Mouse (Mus musculus) neural tube, embryonic 11.5 days (tissue): ENCODE data around the gene Wdr38. TPM values are rescaled to one million over a fixed set of nuclear protein-coding genes. Genes with fewer than 3 reads are reported as not detected.
A peak's percentile ranks its signal among the peaks of the same experiment; 100 is the strongest.
"Not testable (repeated sequence)": the region's sequence is repeated elsewhere in the genome, so short reads cannot be mapped to it uniquely, and the experiment has no call there.

Experiments
- ATAC-seq: fragments of 200-750 bp; cut with Nextera tagmentation; 2 replicates; pipeline ENCODE4 v1.8.0; 2017; ENCODE audit warnings: moderate number of reproducible peaks, mild to moderate bottlenecking, moderate TSS enrichment, moderate library complexity; ENCODE audit not compliant: insufficient read depth, low FRiP score, low TSS enrichment
- DNase-seq: peaks from one replicate; pipeline ENCODE4 v3.0.0-alpha.2; 2015; ENCODE audit warnings: low spot score
- H3K27ac ChIP-seq: fragments of 300-500 bp; sonication (generic); 2 replicates; pipeline ENCODE4 v1.5.1; 2014; ENCODE audit warnings: low read depth, mild to moderate bottlenecking, low read length
- H3K27me3 ChIP-seq: fragments of 300-500 bp; sonication (generic); 2 replicates; pipeline ENCODE4 v1.6.1; 2014; ENCODE audit warnings: mild to moderate bottlenecking, low read length, mixed read lengths; ENCODE audit not compliant: control insufficient read depth, insufficient read depth
- H3K36me3 ChIP-seq: fragments of 300-500 bp; sonication (generic); 2 replicates; pipeline ENCODE4 v1.6.1; 2014; ENCODE audit warnings: mild to moderate bottlenecking, low read length, moderate library complexity, mixed read lengths; ENCODE audit not compliant: control insufficient read depth, insufficient read depth
- H3K4me1 ChIP-seq: fragments of 300-500 bp; sonication (generic); 2 replicates; pipeline ENCODE4 v1.6.1; 2014; ENCODE audit warnings: low read length, mixed read lengths; ENCODE audit not compliant: control insufficient read depth, insufficient read depth
- H3K4me2 ChIP-seq: fragments of 300-500 bp; sonication (generic); 2 replicates; pipeline ENCODE4 v1.6.1; 2014; ENCODE audit warnings: low read depth, mild to moderate bottlenecking, moderate library complexity
- H3K4me3 ChIP-seq: fragments of 300-500 bp; sonication (generic); 2 replicates; pipeline ENCODE4 v1.5.1; 2014; ENCODE audit warnings: low read depth, low read length
- H3K9ac ChIP-seq: fragments of 300-500 bp; sonication (generic); 2 replicates; pipeline ENCODE4 v1.6.1; 2014; ENCODE audit warnings: mild to moderate bottlenecking, low read length
- H3K9me3 ChIP-seq: fragments of 300-500 bp; sonication (generic); 2 replicates; pipeline ENCODE4 v1.6.1; 2016; ENCODE audit warnings: low read length; ENCODE audit not compliant: control insufficient read depth
- WGBS: fragments of 180-500 bp; shearing (Covaris S2); extraction: QIAGEN DNeasy Blood & Tissue Kit; methylation state at CpG from one replicate; pipeline ENCODE4 v1.1.7; 2014; 5-methylcytosine and 5-hydroxymethylcytosine counted together
- polyA plus RNA-seq: library from polyadenylated mRNA; unstranded; fragments of >200 nt; fragmentation: Nextera tagmentation; extraction: Ambion mirVana; gene quantifications from 2 replicates; pipeline ENCODE4 v1.2.1, GENCODE M21; 2014

Gene Wdr38
- polyA plus RNA-seq, 1 experiment from 2014 or later: 1.1 TPM

- H3K27me3 ChIP-seq: no peaks in the 10 kb centered on the region
- peak overlapping the region; percentile 82 for H3K9ac ChIP-seq
- H3K9me3 ChIP-seq: no peaks in the 10 kb centered on the region
- peak overlapping the region; percentile 82 for H3K4me3 ChIP-seq
- ATAC-seq (no peak), DNase-seq (no peak)
- WGBS: 27% methylated on average over 3 of the region's 3 CpGs
- peak overlapping the region; percentile 91 for H3K4me2 ChIP-seq
- H3K27ac ChIP-seq: no peak overlapping the region
- H3K36me3 ChIP-seq: 0 out of 2 replicates have a peak, but pooled peaks cover 5% of the 10 kb centered on the region
- peaks cover 14% of the 10 kb centered on the region for H3K4me1 ChIP-seq
Measured at GRCm38 (mm10) chr2:39008954-39009365, 11.7 kb downstream of the Wdr38 start.

GRCm38 (mm10) chr2:39010144-39010543, 12.9 kb downstream of the Wdr38 start:
- not testable (repeated sequence) for H3K27ac ChIP-seq, H3K4me3 ChIP-seq, DNase-seq, H3K9me3 ChIP-seq, H3K27me3 ChIP-seq, H3K4me2 ChIP-seq, ATAC-seq, H3K9ac ChIP-seq, H3K36me3 ChIP-seq
- peaks cover 11% of the 10 kb centered on the region for H3K4me1 ChIP-seq
- WGBS: 91% methylated on average over 4 of the region's 5 CpGs

- Histone ChIP-seq H3K9ac (no peak overlapping the region), H3K27me3 (no peaks in the 10 kb centered on the region), H3K4me3 (no peak overlapping the region), H3K27ac (no peak overlapping the region), H3K4me1 (peaks cover 11% of the 10 kb centered on the region), H3K36me3 (peaks cover 12% of the 10 kb centered on the region), H3K4me2 (no peak overlapping the region), H3K9me3 (no peaks in the 10 kb centered on the region)
- ATAC-seq (no peak), DNase-seq (no peak)
Measured at GRCm38 (mm10) chr2:39011264-39011663, 14.0 kb downstream of the Wdr38 start.

GRCm38 (mm10) chr2:39011971-39012370, 14.7 kb downstream of the Wdr38 start:
- no peak overlapping the region for H3K27ac ChIP-seq
- H3K4me1 ChIP-seq: peaks cover 11% of the 10 kb centered on the region
- H3K4me2 ChIP-seq: no peak overlapping the region
- DNase-seq (no peak), ATAC-seq (no peak)
- no peaks in the 10 kb centered on the region for H3K9me3 ChIP-seq
- peaks cover 12% of the 10 kb centered on the region for H3K36me3 ChIP-seq
- no peak overlapping the region for H3K4me3 ChIP-seq
- no peak overlapping the region for H3K9ac ChIP-seq
- 95% methylated on average over 3 of the region's 3 CpGs for WGBS
- no peaks in the 10 kb centered on the region for H3K27me3 ChIP-seq

- H3K27ac ChIP-seq: no peak overlapping the region
Measured at GRCm38 (mm10) chr2:39012768-39013279, 15.5 kb downstream of the Wdr38 start.

GRCm38 (mm10) chr2:39016581-39016980, 19.3 kb downstream of the Wdr38 start:
- Histone ChIP-seq H3K27ac (no peak overlapping the region), H3K4me1 (no peaks in the 10 kb centered on the region), H3K9ac (no peak overlapping the region), H3K27me3 (no peaks in the 10 kb centered on the region), H3K4me2 (no peak overlapping the region), H3K36me3 (peaks cover 18% of the 10 kb centered on the region), H3K9me3 (no peaks in the 10 kb centered on the region), H3K4me3 (no peak overlapping the region)
- DNase-seq (no peak), ATAC-seq (no peak)
- 80% methylated on average over 3 of the region's 3 CpGs for WGBS

More at GRCm38 (mm10) chr2:39012768-39013279, 15.5 kb downstream of the Wdr38 start:
- ATAC-seq (no peak), DNase-seq (no peak)
- H3K9me3 ChIP-seq: no peaks in the 10 kb centered on the region
- peaks cover 12% of the 10 kb centered on the region for H3K36me3 ChIP-seq
- H3K27me3 ChIP-seq: no peaks in the 10 kb centered on the region
- H3K9ac ChIP-seq: no peak overlapping the region
- no peak overlapping the region for H3K4me2 ChIP-seq
- H3K4me3 ChIP-seq: no peak overlapping the region
- peaks cover 11% of the 10 kb centered on the region for H3K4me1 ChIP-seq
- 93% methylated on average over 7 of the region's 7 CpGs for WGBS

- H3K9ac ChIP-seq: no peak overlapping the region
- H3K27me3 ChIP-seq: no peaks in the 10 kb centered on the region
- no peak for DNase-seq
- H3K36me3 ChIP-seq: peaks cover 20% of the 10 kb centered on the region
- no peak for ATAC-seq
- no peak overlapping the region for H3K27ac ChIP-seq
- 90% methylated on average over 1 of the region's 1 CpGs for WGBS
- H3K4me3 ChIP-seq: no peak overlapping the region
- no peaks in the 10 kb centered on the region for H3K4me1 ChIP-seq
- H3K4me2 ChIP-seq: no peak overlapping the region
- H3K9me3 ChIP-seq: no peaks in the 10 kb centered on the region
Measured at GRCm38 (mm10) chr2:39020004-39020403, 22.7 kb downstream of the Wdr38 start.

- no peaks in the 10 kb centered on the region for H3K27me3 ChIP-seq
- no peak overlapping the region for H3K4me2 ChIP-seq
- peaks cover 9% of the 10 kb centered on the region for H3K36me3 ChIP-seq
- H3K4me1 ChIP-seq: no peaks in the 10 kb centered on the region
- H3K9ac ChIP-seq: no peak overlapping the region
- H3K27ac ChIP-seq: no peak overlapping the region
- no peaks in the 10 kb centered on the region for H3K9me3 ChIP-seq
- WGBS: 95% methylated on average over 1 of the region's 1 CpGs
- ATAC-seq: no peak
- DNase-seq: no peak
- H3K4me3 ChIP-seq: no peak overlapping the region
Measured at GRCm38 (mm10) chr2:39031611-39032010, 34.3 kb downstream of the Wdr38 start.

GRCm38 (mm10) chr2:39040215-39040614, 42.9 kb downstream of the Wdr38 start:
- Histone ChIP-seq H3K27ac (no peak overlapping the region), H3K4me3 (no peak overlapping the region), H3K9ac (no peak overlapping the region), H3K27me3 (no peaks in the 10 kb centered on the region), H3K36me3 (peaks cover 4% of the 10 kb centered on the region; the same call in 1 of the 2 replicates), H3K4me1 (no peaks in the 10 kb centered on the region), H3K4me2 (no peak overlapping the region), H3K9me3 (no peaks in the 10 kb centered on the region)
- ATAC-seq: no peak
- 97% methylated on average over 1 of the region's 1 CpGs for WGBS
- DNase-seq: no peak
